Mouse (Mus musculus): ENCODE data around the gene Gga3. TPM values are rescaled to one million over a fixed set of nuclear protein-coding genes. Genes with fewer than 3 reads are reported as not detected.

The Gga3 gene
- 9.2 and 17.2 TPM in 2 replicates for polyA plus RNA-seq (2012; rRNA removed)
- 6.4 and 7.2 TPM in 2 replicates for polyA plus RNA-seq (2014; fragmentation: Nextera tagmentation; extraction: Ambion mirVana)

DNA sequence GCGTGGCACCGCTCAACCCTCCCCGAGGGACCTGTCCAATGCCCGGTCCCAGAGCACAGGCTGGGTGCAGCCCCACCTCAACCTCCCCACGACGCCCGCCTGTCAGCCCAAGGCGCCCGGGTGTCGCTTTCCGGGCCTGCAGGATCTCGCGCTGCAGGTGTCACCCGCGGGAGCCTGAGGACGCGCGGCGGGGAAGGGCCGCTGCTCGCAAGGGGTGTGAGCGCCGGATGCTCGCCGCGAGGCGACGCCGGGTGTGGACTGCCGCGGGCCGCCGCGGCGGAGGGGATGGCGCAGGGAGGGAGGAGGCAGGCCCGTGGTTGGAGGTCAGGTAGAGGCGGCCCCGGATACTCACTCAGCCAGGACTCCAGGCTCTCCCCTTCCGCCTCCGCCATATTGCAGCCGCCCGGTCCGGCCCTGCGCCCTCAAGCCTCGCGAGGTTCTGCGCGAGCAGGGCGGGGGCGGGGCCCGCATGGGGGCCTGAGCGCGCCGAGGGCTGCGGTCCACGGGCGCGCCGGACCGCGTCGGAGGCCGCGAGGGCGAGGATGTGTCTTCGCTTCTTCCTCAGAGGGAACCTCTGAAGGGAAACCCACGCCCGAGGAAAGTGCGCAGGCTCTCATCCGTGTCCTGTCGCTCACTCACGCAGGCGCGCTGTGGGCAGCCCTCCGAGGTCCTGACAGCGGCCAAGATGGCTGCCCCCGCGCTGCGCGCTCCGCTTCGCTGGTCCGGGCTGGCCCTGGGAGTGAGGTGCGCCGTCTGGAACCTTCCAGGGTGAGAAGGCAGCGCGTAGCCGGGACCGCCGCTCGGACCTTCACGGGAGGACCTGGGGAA, at the start of gene Gga3, which contains the start of gene Mrps7:
TSS of gene Gga3 (minus strand) at position 576 of the 828 bp plus-strand sequence.
TSS of gene Mrps7 (plus strand) at position 450 of the 828 bp plus-strand sequence.
- WGBS (ENCODE audit: insufficient replicate concordance): under 1% methylated on average over 70 of the region's 93 CpGs
- peak; percentile 77 to 82 (median 78) for DNase-seq (ENCODE audit: low read depth in 3 of 3, low spot score in 3 of 3)
- Histone ChIP-seq H3K27ac (peak within 1 kb of the TSS; percentile 27), H3K4me1 (replicated peaks; ENCODE audit: control insufficient read depth in 2 of 2, insufficient read depth in 2 of 2, low read length in 1 of 2) (peaks cover 12 to 17% of the 10 kb centered on the region in 2 experiments), H3K36me3 (replicated peaks; ENCODE audit: control insufficient read depth, insufficient read depth, low read depth) (peaks cover 25% of the 10 kb centered on the region), H3K9me3 (ENCODE audit: control insufficient read depth, low read length) (no peaks in the 10 kb centered on the region), H3K4me3 (ENCODE audit: insufficient read depth in 1 of 2, low read depth in 2 of 2, low read length in 2 of 2) (peak within 1 kb of the TSS; percentile 86 to 96), H3K4me2 (ENCODE audit: low read depth) (peak within 1 kb of the TSS; percentile 96), H3K27me3 (ENCODE audit: control insufficient read depth, insufficient read depth, low read length) (no peaks in the 10 kb centered on the region), H3K9ac (replicated peaks) (peak within 1 kb of the TSS; percentile 89)
- peak; percentile 96 for ATAC-seq (ENCODE audit: insufficient read depth)
- TF ChIP-seq CTCF (IDR thresholded peaks at IDR 0.05; ENCODE audit: low read depth): no peak
- peak; percentile 55; the same call in 1 of the 2 replicates for TF ChIP-seq EP300 (IDR thresholded peaks at IDR 0.05; ENCODE audit: low read depth)

DNA sequence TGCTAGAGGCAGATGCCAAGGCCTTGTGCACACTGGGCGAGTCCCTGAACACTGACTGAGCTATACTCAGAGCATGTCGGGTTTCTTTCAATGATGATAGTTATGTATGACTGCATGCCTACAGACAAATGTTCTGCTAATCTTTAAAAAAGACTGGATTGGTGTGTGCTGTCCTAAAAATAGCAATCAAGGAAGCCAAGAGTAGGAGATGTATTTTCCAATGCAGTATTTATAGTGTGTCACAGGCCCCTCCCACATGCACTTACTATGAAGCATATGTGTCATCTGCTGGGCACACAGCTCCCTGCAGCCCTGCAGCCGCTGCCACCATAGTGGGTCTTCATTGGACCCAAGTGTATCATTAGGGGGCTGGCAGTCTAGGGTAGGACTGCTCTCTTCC, 49.3 kb upstream of the Gga3 start:
- TF ChIP-seq EP300 (IDR thresholded peaks at IDR 0.05; ENCODE audit: low read depth) (no peak), CTCF (IDR thresholded peaks at IDR 0.05; ENCODE audit: low read depth) (no peak)
- 67% methylated on average over 3 of the region's 3 CpGs for WGBS (ENCODE audit: insufficient replicate concordance)

DNA sequence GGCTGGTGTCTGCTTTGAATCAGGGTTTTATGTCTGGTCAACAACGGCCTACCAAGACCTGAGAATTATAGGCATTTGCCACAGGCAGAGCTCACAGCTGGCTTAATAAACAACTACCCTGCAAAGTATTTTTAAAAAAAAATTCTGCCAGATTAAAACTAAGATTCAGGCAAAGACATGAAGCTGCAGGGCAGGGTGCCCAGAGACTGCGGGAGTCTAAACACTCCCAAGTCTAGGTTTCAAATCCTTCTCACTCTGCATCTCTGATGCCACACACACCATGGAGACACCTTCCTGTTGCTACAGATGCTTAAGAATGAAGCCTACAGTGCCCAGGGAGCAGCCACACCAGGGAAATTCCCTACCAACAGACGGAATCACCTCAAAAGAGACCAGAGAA, 47.8 kb upstream of the Gga3 start:
- TF ChIP-seq EP300 (IDR thresholded peaks at IDR 0.05; ENCODE audit: low read depth) (no peak), CTCF (IDR thresholded peaks at IDR 0.05; ENCODE audit: low read depth) (no peak)
- H3K4me2 ChIP-seq (ENCODE audit: low read depth): no peak overlapping the region
- H3K4me3 ChIP-seq (ENCODE audit: insufficient read depth in 1 of 2, low read depth in 2 of 2, low read length in 2 of 2): no peak overlapping the region
- no peaks in the 10 kb centered on the region for H3K27me3 ChIP-seq (ENCODE audit: control insufficient read depth, insufficient read depth, low read length)
- 76% methylated on average over 3 of the region's 3 CpGs for WGBS (ENCODE audit: insufficient replicate concordance)
- H3K9me3 ChIP-seq (ENCODE audit: control insufficient read depth, low read length): no peaks in the 10 kb centered on the region
- DNase-seq (ENCODE audit: low read depth in 3 of 3, low spot score in 3 of 3) (no peak), ATAC-seq (ENCODE audit: insufficient read depth) (no peak)
- H3K27ac ChIP-seq: no peak overlapping the region
- peaks cover 4% of the 10 kb centered on the region for H3K36me3 ChIP-seq (replicated peaks; ENCODE audit: control insufficient read depth, insufficient read depth, low read depth)
- H3K9ac ChIP-seq (replicated peaks): no peak overlapping the region
- H3K4me1 ChIP-seq (replicated peaks; ENCODE audit: control insufficient read depth in 2 of 2, insufficient read depth in 2 of 2, low read length in 1 of 2): no peaks in the 10 kb centered on the region

More for the DNA sequence above, 49.3 kb upstream of the Gga3 start:
- H3K36me3 ChIP-seq (replicated peaks; ENCODE audit: control insufficient read depth, insufficient read depth, low read depth): peaks cover 4% of the 10 kb centered on the region
- no peaks in the 10 kb centered on the region for H3K4me1 ChIP-seq (replicated peaks; ENCODE audit: control insufficient read depth in 2 of 2, insufficient read depth in 2 of 2, low read length in 1 of 2)
- DNase-seq (ENCODE audit: low read depth in 3 of 3, low spot score in 3 of 3) (no peak), ATAC-seq (ENCODE audit: insufficient read depth) (no peak)
- H3K9me3 ChIP-seq (ENCODE audit: control insufficient read depth, low read length): no peaks in the 10 kb centered on the region
- no peak overlapping the region for H3K4me3 ChIP-seq (ENCODE audit: insufficient read depth in 1 of 2, low read depth in 2 of 2, low read length in 2 of 2)
- no peak overlapping the region for H3K4me2 ChIP-seq (ENCODE audit: low read depth)
- H3K27ac ChIP-seq: no peak overlapping the region
- H3K9ac ChIP-seq (replicated peaks): no peak overlapping the region
- no peaks in the 10 kb centered on the region for H3K27me3 ChIP-seq (ENCODE audit: control insufficient read depth, insufficient read depth, low read length)

DNA sequence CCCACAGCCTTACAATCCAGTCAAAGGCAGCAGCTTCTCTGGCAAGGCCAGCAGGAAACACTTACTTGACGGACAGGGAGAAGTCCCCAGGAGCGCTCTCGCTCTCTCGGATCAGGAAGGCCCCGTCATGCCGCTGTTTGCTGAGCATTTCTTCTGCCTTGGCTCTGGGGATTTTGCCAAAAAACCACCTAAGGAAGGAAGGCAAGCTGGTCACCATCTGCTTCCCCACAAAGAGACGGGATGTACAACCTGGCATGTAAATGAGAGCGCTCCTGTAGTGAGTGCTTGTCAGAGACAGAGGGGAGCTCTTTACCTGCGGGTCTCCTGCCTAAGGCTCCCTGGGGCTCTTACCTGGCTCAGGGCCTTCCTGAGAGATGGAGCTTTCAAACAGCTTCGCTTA, 45.9 kb upstream of the Gga3 start:
- 80% methylated on average over 10 of the region's 10 CpGs for WGBS (ENCODE audit: insufficient replicate concordance)
- Histone ChIP-seq H3K4me2 (ENCODE audit: low read depth) (no peak overlapping the region), H3K4me1 (replicated peaks; ENCODE audit: control insufficient read depth in 2 of 2, insufficient read depth in 2 of 2, low read length in 1 of 2) (no peaks in the 10 kb centered on the region), H3K36me3 (replicated peaks; ENCODE audit: control insufficient read depth, insufficient read depth, low read depth) (peaks cover 9% of the 10 kb centered on the region), H3K27ac (no peak overlapping the region), H3K9ac (replicated peaks) (no peak overlapping the region), H3K27me3 (ENCODE audit: control insufficient read depth, insufficient read depth, low read length) (no peaks in the 10 kb centered on the region), H3K9me3 (ENCODE audit: control insufficient read depth, low read length) (no peaks in the 10 kb centered on the region), H3K4me3 (ENCODE audit: insufficient read depth in 1 of 2, low read depth in 2 of 2, low read length in 2 of 2) (no peak overlapping the region)
- DNase-seq (ENCODE audit: low read depth in 3 of 3, low spot score in 3 of 3): no peak
- no peak for ATAC-seq (ENCODE audit: insufficient read depth)
- TF ChIP-seq EP300 (IDR thresholded peaks at IDR 0.05; ENCODE audit: low read depth) (no peak), CTCF (IDR thresholded peaks at IDR 0.05; ENCODE audit: low read depth) (no peak)

DNA sequence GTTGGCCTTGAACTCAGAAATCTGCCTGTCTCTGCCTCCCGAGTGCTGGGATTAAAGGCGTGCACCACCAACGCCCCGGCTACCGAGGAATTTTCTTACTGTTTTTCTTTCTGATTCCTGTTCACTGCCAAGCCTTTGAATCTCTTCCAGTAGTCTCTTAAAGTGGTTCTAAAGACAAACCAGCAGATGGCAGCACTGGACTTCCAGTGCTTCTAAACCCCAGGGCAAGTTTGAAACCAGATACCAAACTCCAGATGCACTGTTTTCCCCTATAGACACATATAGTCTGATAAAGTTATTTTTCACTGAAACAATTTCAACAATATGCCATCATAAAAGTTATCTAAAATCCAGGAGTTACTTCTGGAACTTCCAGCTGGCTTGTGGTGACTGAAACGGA, 43.6 kb upstream of the Gga3 start:
- Histone ChIP-seq H3K4me3 (ENCODE audit: insufficient read depth in 1 of 2, low read depth in 2 of 2, low read length in 2 of 2) (no peak overlapping the region), H3K27ac (no peak overlapping the region), H3K9ac (replicated peaks) (no peak overlapping the region), H3K4me1 (replicated peaks; ENCODE audit: control insufficient read depth in 2 of 2, insufficient read depth in 2 of 2, low read length in 1 of 2) (no peaks in the 10 kb centered on the region), H3K27me3 (ENCODE audit: control insufficient read depth, insufficient read depth, low read length) (no peaks in the 10 kb centered on the region), H3K9me3 (ENCODE audit: control insufficient read depth, low read length) (no peaks in the 10 kb centered on the region), H3K36me3 (replicated peaks; ENCODE audit: control insufficient read depth, insufficient read depth, low read depth) (peaks cover 9% of the 10 kb centered on the region), H3K4me2 (ENCODE audit: low read depth) (no peak overlapping the region)
- ATAC-seq (ENCODE audit: insufficient read depth) (no peak), DNase-seq (ENCODE audit: low read depth in 3 of 3, low spot score in 3 of 3) (peak; percentile 55 to 57 (median 55))
- TF ChIP-seq CTCF (IDR thresholded peaks at IDR 0.05; ENCODE audit: low read depth): peak; percentile 71
- TF ChIP-seq EP300 (IDR thresholded peaks at IDR 0.05; ENCODE audit: low read depth): no peak
- WGBS (ENCODE audit: insufficient replicate concordance): 64% methylated on average over 6 of the region's 6 CpGs

All from liver, embryonic 14.5 days (tissue).